Mouse (Mus musculus): ENCODE results near the gene Plk5. TPM values are rescaled to one million over a fixed set of nuclear protein-coding genes. Genes with fewer than 3 reads are reported as not detected.
A peak's percentile ranks its signal among the peaks of the same experiment; 100 is the strongest.

The Plk5 gene
- total RNA-seq, 4 experiments from 2014 or later: 18.0 to 36.4 (median 30.4) TPM

DNA sequence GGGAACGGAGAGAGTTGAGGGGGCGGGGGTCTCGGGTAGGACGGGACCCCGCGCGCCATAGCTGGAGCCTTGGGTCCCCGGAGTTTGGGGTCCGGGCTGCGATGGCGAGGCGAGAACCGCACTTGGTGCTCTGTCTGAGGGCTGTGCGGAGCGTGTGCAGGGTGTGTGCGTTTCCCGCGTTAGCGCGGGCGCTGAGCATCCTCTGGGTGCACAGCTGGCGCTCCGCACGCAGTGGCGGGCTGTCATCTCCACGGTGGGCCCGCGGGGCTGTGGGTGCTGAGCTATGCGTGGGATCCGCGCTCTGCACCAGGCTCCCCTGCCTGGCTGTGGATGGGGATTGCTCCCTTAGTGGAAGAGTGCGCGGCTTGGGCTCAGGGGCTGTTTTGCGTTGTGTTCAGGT lies 478 bp downstream of the Plk5 start:
- no peak for DNase-seq (ENCODE audit: low spot score in 2 of 2)

DNA sequence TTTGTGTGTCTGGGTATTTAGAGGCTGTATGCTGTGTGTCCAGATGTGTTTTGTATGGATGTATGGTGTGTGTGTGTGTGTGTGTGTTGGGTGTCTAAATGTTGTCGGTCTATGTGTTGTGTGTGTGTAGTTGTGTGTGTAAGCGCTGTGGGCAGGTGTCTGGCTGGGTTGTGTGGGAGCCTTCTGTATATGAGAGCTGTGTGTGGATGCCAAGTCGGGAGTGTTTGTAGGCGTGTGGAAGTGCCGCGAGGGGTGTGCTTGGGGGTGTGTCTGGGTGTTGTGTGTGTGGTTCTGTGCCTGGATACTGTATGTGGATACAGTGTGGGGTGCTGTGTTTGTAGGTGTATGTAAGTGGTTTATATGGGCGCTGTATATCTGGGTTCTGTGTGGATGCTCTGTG lies 1.1 kb downstream of the Plk5 start:
- no peak for DNase-seq (ENCODE audit: low spot score in 2 of 2)

- DNase-seq (ENCODE audit: low spot score in 2 of 2): no peak
These were observed 1.9 kb downstream of the Plk5 start for GRCm38 (mm10) chr10:80357994-80358639.

- no peak for DNase-seq (ENCODE audit: low spot score in 2 of 2)
These were observed 7.5 kb downstream of the Plk5 start for GRCm38 (mm10) chr10:80363734-80364133.

GRCm38 (mm10) chr10:80365736-80366135 lies 9.5 kb downstream of the Plk5 start:
- no peak for DNase-seq (ENCODE audit: low spot score in 2 of 2)

- DNase-seq (ENCODE audit: low spot score in 2 of 2): no peak
These were observed 11.7 kb downstream of the Plk5 start for GRCm38 (mm10) chr10:80367954-80368353.

DNA sequence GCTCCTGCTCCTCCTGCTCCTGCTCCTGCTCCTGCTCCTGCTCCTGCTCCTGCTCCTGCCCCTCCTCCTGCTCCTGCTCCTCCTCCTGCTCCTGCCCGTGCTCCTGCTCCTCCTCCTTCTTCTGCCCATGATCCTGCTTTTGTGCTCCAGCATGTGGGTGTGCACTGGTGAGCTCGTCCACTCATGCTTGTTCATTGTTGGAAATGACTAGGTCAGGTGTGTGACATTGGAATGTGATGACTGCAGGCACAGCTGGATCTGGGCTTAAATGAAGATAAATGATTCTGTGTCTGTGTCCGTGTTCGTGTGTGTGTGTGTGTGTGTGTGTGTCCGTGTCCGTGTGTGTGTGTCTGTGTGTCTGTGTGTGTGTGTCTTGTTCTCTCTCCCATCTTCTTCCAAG lies 12.1 kb downstream of the Plk5 start:
- no peak for DNase-seq (ENCODE audit: low spot score in 2 of 2)

- DNase-seq (ENCODE audit: low spot score in 2 of 2): no peak
These were observed 13.9 kb downstream of the Plk5 start for GRCm38 (mm10) chr10:80369995-80370747.

DNA sequence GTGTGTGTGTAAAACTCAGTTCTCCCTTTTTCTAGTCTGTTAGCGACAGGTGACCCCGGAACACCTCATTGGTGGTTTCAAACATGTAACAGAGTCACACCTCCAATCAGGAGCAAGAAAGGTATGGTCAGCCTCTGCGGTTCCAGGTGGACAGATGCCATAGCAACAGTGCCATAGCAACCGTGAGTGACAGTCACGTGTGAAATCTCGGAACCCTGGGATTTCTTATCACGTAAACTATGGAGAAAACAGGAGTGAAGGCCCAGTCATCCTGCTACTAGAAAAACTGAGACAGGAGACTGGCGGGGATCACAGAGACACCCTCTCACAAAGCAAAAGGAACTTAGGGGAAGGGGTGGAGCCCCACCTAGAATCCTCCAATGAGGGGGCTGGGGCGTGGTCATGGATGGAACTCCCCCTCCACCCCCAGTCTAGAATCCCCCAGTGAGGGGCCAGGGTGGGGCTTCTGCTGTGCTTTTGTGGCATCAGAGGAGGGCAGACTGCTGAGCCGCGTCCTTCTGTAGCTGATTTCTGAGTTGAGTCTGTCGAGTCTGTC lies 15.2 kb downstream of the Plk5 start:
- no peak for DNase-seq (ENCODE audit: low spot score in 2 of 2)

DNA sequence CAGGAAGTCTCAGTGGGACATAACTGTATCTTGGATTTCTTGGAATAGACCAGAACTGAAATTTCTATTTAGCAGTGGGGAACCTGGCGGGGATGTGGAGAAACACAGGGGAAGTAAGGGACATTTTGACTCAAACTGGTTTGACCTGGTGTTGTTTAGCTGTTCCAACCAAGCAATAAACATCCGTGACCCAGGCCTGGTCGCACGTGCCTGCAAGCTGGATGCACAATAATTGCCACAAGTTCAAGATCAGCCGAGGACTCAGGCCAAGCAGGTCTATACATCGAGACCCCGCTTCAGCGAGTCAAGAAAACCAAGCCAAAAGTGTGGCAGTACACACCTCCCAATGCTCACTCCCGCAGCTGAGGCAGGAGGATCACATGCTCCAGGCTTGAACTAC lies 15.7 kb downstream of the Plk5 start:
- no peak for DNase-seq (ENCODE audit: low spot score in 2 of 2)

- DNase-seq (ENCODE audit: low spot score in 2 of 2): peak in 1 of 2 experiments; percentile 59
These were observed 16.4 kb downstream of the Plk5 start for GRCm38 (mm10) chr10:80372706-80373105.

DNA sequence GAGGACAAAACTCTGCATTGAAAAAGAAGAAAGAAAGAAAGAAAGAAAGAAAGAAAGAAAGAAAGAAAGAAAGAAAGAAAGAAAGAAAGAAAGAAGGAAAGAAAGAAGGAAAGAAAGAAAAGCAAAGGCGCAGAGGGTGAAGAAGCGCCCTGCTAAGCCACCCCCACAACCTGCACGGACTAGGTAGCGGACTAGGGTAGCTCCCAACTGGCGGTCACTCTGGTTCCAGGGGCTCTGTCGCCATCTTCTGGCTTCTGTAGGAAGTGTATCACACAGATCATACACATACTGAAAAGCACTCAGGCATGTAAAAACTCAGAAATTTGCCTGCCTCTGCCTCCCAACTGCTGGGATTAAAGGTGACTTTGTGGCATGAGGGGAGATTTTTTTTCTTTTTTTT lies 17.8 kb downstream of the Plk5 start:
- DNase-seq (ENCODE audit: low spot score in 2 of 2): peak in 1 of 2 experiments; percentile 82

- peak in 1 of 2 experiments; percentile 92 for DNase-seq (ENCODE audit: low spot score in 2 of 2)
These were observed 19.9 kb downstream of the Plk5 start for GRCm38 (mm10) chr10:80376160-80376559.

DNA sequence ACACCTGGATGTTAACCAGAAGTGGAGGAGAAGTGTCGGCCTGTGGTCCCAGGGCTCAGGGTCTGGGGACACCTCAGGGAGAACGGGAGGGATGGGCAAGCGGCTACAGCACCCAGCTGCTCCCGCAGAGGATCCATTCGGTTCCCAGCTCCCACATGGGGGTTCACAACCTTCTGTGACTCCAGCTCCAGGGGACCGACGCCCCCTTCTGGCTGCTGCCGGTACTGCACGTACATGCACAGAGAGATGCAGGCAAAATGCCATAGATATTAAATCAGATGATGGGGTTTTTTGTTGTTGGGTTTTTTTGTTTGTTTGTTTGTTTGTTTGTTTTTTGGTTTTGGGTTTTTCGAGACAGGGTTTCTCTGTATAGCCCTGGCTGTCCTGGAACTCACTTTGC lies 21.5 kb downstream of the Plk5 start:
- no peak for DNase-seq (ENCODE audit: low spot score in 2 of 2)

DNA sequence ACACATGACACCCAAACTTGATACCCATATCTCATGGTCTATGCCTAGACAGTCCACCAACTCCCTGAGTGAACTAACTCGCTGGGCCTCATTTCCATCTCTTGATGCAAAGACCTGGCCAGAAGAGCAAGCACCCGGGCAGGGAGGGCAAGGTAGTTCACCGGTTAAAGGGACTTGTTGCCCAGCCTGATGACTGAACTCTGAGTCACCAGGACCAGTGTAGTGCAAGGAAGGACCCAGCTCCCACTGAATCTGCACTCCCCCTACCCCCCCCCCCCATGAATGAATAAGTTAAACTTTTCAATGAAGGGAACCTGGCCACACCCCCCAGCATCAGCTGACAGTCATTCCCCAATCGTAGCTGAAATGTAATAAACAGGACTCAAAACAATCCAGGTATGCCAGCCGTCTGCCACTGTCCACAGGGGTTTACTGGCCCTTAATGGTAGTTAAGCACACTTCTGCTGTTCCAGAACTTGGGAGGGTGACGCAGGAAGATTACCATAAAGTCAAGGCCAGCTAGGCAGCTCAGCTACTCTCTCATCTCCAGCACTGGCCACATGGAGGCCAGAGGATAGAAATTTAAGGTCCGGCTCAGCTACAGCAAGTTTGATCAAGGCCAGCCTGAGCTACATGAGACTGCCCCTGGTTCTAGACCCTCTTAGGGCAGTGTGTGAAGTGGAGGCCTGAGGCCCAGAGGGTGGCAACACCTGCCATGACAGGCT lies 26.5 kb downstream of the Plk5 start:
- no peak for DNase-seq (ENCODE audit: low spot score in 2 of 2)

DNA sequence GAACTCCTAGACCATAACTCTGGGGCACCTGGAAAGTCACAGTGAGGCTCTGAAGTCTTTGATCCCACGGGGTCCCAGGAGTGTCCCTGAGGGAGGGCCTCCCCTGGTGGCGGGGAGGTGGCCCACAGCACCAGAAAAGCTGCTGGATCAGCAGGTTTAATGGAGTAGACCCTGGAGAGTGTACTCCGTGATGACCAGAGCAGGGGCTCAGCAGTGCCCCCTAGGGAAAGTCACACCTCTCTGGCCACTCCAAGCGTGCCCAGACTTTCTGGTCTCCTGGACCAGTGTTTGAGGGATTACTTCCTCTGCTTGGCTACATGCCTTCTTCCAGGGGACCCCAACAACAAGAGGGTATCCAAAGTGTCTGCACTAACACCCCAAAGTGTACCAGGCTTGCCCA lies 27.2 kb downstream of the Plk5 start:
- no peak for DNase-seq (ENCODE audit: low spot score in 2 of 2)

DNA sequence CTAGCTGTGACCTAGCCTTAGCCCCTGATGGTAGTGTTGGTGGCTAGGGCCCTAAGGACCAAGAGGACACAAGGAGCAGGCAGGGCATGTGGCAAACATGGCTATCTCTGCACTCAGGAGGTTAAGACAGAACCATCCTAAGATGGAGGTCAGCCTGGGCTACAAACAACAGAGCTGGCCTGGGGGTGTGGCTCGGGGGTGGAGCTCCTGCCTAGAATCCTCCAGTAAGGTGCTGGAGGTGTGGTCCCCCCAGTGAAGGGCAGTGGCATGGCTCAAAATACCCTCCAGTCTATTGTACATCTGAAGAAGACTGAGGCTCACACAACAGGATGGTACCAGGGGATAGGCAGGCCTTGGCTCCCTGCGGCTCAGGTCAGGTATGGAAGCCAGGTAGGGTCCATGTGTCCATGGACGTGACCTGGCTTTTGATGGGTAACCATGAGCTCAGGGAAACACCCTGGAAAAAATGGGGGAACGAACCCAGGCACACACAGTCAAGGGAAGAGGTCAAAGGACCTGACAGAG lies 27.9 kb downstream of the Plk5 start:
- DNase-seq (ENCODE audit: low spot score in 2 of 2): no peak

- DNase-seq (ENCODE audit: low spot score in 2 of 2): no peak
These were observed 28.4 kb downstream of the Plk5 start for GRCm38 (mm10) chr10:80384709-80385108.

DNA sequence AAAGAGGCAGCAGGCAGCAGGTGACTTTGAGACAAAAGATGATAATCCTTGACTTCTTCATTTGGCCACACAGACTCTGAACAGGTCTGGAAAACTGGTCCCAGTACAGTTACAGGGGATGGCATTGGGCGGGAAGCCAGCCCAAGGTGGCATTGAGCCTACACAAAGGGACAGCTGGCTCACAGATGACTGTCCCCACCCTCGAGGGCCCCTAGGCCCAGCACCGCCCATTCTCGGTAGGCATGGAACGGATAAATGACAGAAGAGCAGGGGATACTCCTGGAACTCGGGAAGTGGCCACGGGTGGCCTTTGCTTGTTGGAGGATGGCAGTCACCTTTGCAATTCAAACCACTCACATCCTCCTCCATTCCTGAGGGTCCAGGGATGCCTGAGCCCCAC lies 29.1 kb downstream of the Plk5 start:
- DNase-seq (ENCODE audit: low spot score in 2 of 2): no peak

DNA sequence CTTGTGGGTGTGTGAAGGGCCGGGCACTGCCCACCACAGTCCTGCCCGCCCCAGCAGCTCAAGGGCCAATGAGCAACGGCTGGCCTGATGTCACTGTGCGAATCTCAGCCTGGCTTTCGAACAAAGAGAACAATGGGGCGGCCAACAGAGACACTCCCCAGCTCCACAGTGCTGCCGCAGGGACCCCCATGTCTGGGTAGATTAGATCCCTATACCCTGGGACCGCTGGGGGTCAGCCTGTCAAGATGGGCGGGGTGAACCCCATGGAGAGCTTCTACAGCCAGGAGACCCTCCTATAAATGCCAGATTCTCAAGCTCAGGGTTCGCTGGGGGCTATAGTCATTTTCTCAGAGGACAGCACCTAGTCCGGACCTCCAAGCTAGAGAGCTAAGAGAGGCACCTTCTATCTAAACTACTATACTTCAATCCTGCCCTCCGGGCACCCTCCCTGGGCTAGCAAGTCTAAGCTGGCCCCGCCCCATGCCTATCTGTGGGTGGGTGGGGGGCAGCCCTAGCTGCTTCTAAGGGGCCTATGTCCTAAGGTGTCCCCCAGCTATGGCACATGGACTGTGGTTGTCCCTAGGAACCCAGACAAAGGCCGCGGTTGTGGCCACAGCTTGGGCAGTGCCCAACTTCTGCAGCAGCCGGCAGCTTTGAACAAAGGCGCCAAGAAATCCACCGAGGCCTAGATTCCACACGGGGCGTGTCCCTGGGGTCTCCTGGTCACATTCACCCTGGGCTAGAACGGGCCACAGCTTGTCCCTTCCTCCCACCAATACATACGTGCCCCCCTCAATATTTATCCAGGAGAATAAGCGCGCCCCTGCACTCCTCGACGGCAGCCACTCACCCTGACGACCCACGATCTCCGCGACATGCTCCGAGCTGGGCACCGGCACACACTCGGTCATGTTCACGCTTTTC lies 29.8 kb downstream of the Plk5 start:
- no peak for DNase-seq (ENCODE audit: low spot score in 2 of 2)
